Mouse (Mus musculus) liver, embryonic 13.5 days (tissue): ENCODE data around the gene Dnajc27. TPM values are rescaled to one million over a fixed set of nuclear protein-coding genes. Genes with fewer than 3 reads are reported as not detected.

Source experiments
- ATAC-seq: fragments of 200-750 bp; cut with Nextera tagmentation; 2 replicates; pipeline ENCODE4 v1.8.0; 2017; ENCODE audit warnings: low read depth, mild to moderate bottlenecking, moderate number of reproducible peaks, moderate library complexity
- DNase-seq: peaks from one replicate; pipeline ENCODE4 v3.0.0; 2022
- H3K27ac ChIP-seq: fragments of 300-500 bp; sonication (generic); 2 replicates; pipeline ENCODE4 v1.5.1; 2015; ENCODE audit warnings: moderate library complexity, mild to moderate bottlenecking, inconsistent platforms
- H3K27me3 ChIP-seq: fragments of 300-500 bp; sonication (generic); 2 replicates; pipeline ENCODE4 v1.6.1; 2015; ENCODE audit warnings: mild to moderate bottlenecking, inconsistent platforms
- H3K36me3 ChIP-seq: fragments of 300-500 bp; sonication (generic); 2 replicates; pipeline ENCODE4 v1.6.1; 2015; ENCODE audit warnings: mild to moderate bottlenecking, inconsistent platforms
- H3K4me1 ChIP-seq: fragments of 300-500 bp; sonication (generic); replicated peaks from 2 replicates; pipeline ENCODE4 v1.6.1; 2015; ENCODE audit warnings: inconsistent platforms
- H3K4me2 ChIP-seq: fragments of 300-500 bp; sonication (generic); 2 replicates; pipeline ENCODE4 v1.6.1; 2015; ENCODE audit warnings: inconsistent platforms, mild to moderate bottlenecking, moderate library complexity
- H3K4me3 ChIP-seq: fragments of 300-500 bp; sonication (generic); replicated peaks from 2 replicates; pipeline ENCODE4 v1.5.1; 2015; ENCODE audit warnings: mild to moderate bottlenecking, inconsistent platforms
- H3K9ac ChIP-seq: fragments of 300-500 bp; sonication (generic); 2 replicates; pipeline ENCODE4 v1.6.1; 2015; ENCODE audit warnings: mild to moderate bottlenecking, inconsistent platforms
- H3K9me3 ChIP-seq: fragments of 300-500 bp; sonication (generic); replicated peaks from 2 replicates; pipeline ENCODE4 v1.6.1; 2016; ENCODE audit warnings: inconsistent platforms
- WGBS: fragments of 180-500 bp; shearing (Covaris S2); methylation state at CpG from one replicate; pipeline ENCODE4 v1.1.7; 2015; ENCODE audit not compliant: insufficient replicate concordance; 5-methylcytosine and 5-hydroxymethylcytosine counted together
- polyA plus RNA-seq: library from polyadenylated mRNA; unstranded; fragments of >200 nt; fragmentation: Nextera tagmentation; extraction: Ambion mirVana; gene quantifications from 2 replicates; pipeline ENCODE4 v1.2.1, GENCODE M21; 2015

Dnajc27 gene
- 2.0 and 2.5 TPM in 2 replicates for polyA plus RNA-seq

- H3K4me1 ChIP-seq, result peaks cover 20% of the 10 kb centered on the region
- H3K9me3 ChIP-seq, result no peaks in the 10 kb centered on the region
- ATAC-seq (peak; percentile 94), DNase-seq (peak; percentile 89)
- 6% methylated on average over 58 of the region's 59 CpGs for WGBS
- H3K27me3 ChIP-seq, result no peaks in the 10 kb centered on the region
- peak within 1 kb of the TSS; percentile 76 for H3K9ac ChIP-seq
- peak within 1 kb of the TSS; percentile 82 for H3K4me2 ChIP-seq
- H3K27ac ChIP-seq, result peak within 1 kb of the TSS; percentile 90
- peak within 1 kb of the TSS; percentile 67 for H3K4me3 ChIP-seq
- H3K36me3 ChIP-seq, result peaks cover 17% of the 10 kb centered on the region; the same call in 1 of the 2 replicates
Measured at GRCm38 (mm10) chr12:4082132-4083001, at the start of gene Dnajc27. Gene Dnajc27, plus strand, starts transcription at chr12:4082583.

GRCm38 (mm10) chr12:4036157-4036556 is 46.2 kb upstream of the Dnajc27 start:
- Histone ChIP-seq H3K9ac (no peak overlapping the region), H3K27me3 (peaks cover 69% of the 10 kb centered on the region), H3K4me3 (no peak overlapping the region), H3K27ac (no peak overlapping the region), H3K9me3 (no peaks in the 10 kb centered on the region), H3K4me2 (no peak overlapping the region), H3K36me3 (no peaks in the 10 kb centered on the region), H3K4me1 (peaks cover 12% of the 10 kb centered on the region)
- DNase-seq, result no peak
- no peak for ATAC-seq
- 51% methylated on average over 5 of the region's 5 CpGs for whole genome bisulfite sequencing

GRCm38 (mm10) chr12:4037511-4037910 is 44.9 kb upstream of the Dnajc27 start:
- Histone ChIP-seq H3K27ac (no peak overlapping the region), H3K36me3 (no peaks in the 10 kb centered on the region), H3K27me3 (peaks cover 78% of the 10 kb centered on the region), H3K9ac (no peak overlapping the region), H3K9me3 (no peaks in the 10 kb centered on the region), H3K4me2 (no peak overlapping the region), H3K4me1 (peaks cover 12% of the 10 kb centered on the region), H3K4me3 (no peak overlapping the region)
- DNase-seq (no peak), ATAC-seq (no peak)
- WGBS, result 33% methylated on average over 5 of the region's 5 CpGs

GRCm38 (mm10) chr12:4038061-4039041 is 44.0 kb upstream of the Dnajc27 start, which contains the start of gene Efr3b:
Gene Efr3b, minus strand, starts transcription at chr12:4038915.
- peak within 1 kb of the TSS; percentile 51 for H3K9ac ChIP-seq
- H3K27ac ChIP-seq, result no peak within 1 kb of the TSS
- H3K9me3 ChIP-seq, result no peaks in the 10 kb centered on the region
- DNase-seq (peak; percentile 49), ATAC-seq (peak; percentile 86)
- no peaks in the 10 kb centered on the region for H3K36me3 ChIP-seq
- peak within 1 kb of the TSS; percentile 77 for H3K4me2 ChIP-seq
- H3K4me1 ChIP-seq, result peaks cover 12% of the 10 kb centered on the region
- H3K4me3 ChIP-seq, result peak within 1 kb of the TSS; percentile 58
- peaks cover 78% of the 10 kb centered on the region for H3K27me3 ChIP-seq
- 1% methylated on average over 78 of the region's 78 CpGs for WGBS

- Histone ChIP-seq H3K4me2 (peak overlapping the region; percentile 77), H3K9me3 (no peaks in the 10 kb centered on the region), H3K27ac (no peak overlapping the region), H3K4me1 (peaks cover 12% of the 10 kb centered on the region), H3K27me3 (peaks cover 78% of the 10 kb centered on the region), H3K36me3 (no peaks in the 10 kb centered on the region), H3K4me3 (peak overlapping the region; percentile 58), H3K9ac (no peak overlapping the region)
- DNase-seq (no peak), ATAC-seq (no peak)
- WGBS, result 4% methylated on average over 13 of the region's 13 CpGs
Measured at GRCm38 (mm10) chr12:4039046-4039445, 43.3 kb upstream of the Dnajc27 start.

- Histone ChIP-seq H3K9ac (no peak overlapping the region), H3K4me3 (no peak overlapping the region), H3K9me3 (no peaks in the 10 kb centered on the region), H3K27me3 (peaks cover 46% of the 10 kb centered on the region), H3K4me1 (peaks cover 12% of the 10 kb centered on the region), H3K36me3 (no peaks in the 10 kb centered on the region), H3K27ac (no peak overlapping the region), H3K4me2 (no peak overlapping the region)
- no peak for DNase-seq
- no peak for ATAC-seq
- 54% methylated on average over 5 of the region's 5 CpGs for WGBS
Measured at GRCm38 (mm10) chr12:4042411-4042810, 40.0 kb upstream of the Dnajc27 start.

GRCm38 (mm10) chr12:4045992-4046391 is 36.4 kb upstream of the Dnajc27 start:
- Histone ChIP-seq H3K9ac (no peak overlapping the region), H3K36me3 (no peaks in the 10 kb centered on the region), H3K27me3 (peaks cover 10% of the 10 kb centered on the region), H3K4me3 (no peak overlapping the region), H3K27ac (no peak overlapping the region), H3K4me1 (no peaks in the 10 kb centered on the region), H3K9me3 (no peaks in the 10 kb centered on the region), H3K4me2 (no peak overlapping the region)
- 13% methylated on average over 1 of the region's 1 CpGs for WGBS
- DNase-seq (no peak), ATAC-seq (no peak)

GRCm38 (mm10) chr12:4048031-4048430 is 34.4 kb upstream of the Dnajc27 start:
- DNase-seq, result no peak
- Histone ChIP-seq H3K9me3 (no peaks in the 10 kb centered on the region), H3K27me3 (no peaks in the 10 kb centered on the region), H3K4me3 (no peak overlapping the region), H3K4me2 (no peak overlapping the region), H3K4me1 (no peaks in the 10 kb centered on the region), H3K36me3 (no peaks in the 10 kb centered on the region), H3K9ac (no peak overlapping the region), H3K27ac (no peak overlapping the region)
- WGBS, result 38% methylated on average over 6 of the region's 6 CpGs
- no peak for ATAC-seq

- no peaks in the 10 kb centered on the region for H3K9me3 ChIP-seq
- no peaks in the 10 kb centered on the region for H3K36me3 ChIP-seq
- H3K27ac ChIP-seq, result no peak overlapping the region
- H3K4me1 ChIP-seq, result no peaks in the 10 kb centered on the region
- H3K4me2 ChIP-seq, result no peak overlapping the region
- no peak overlapping the region for H3K4me3 ChIP-seq
- no peak for ATAC-seq
- DNase-seq, result no peak
- no peak overlapping the region for H3K9ac ChIP-seq
- 49% methylated on average over 9 of the region's 9 CpGs for WGBS
- H3K27me3 ChIP-seq, result peaks cover 7% of the 10 kb centered on the region; the same call in 1 of the 2 replicates
Measured at GRCm38 (mm10) chr12:4050861-4051425, 31.4 kb upstream of the Dnajc27 start.

GRCm38 (mm10) chr12:4053643-4054042 is 28.7 kb upstream of the Dnajc27 start:
- 27% methylated on average over 3 of the region's 3 CpGs for WGBS
- Histone ChIP-seq H3K4me3 (no peak overlapping the region), H3K9me3 (no peaks in the 10 kb centered on the region), H3K36me3 (no peaks in the 10 kb centered on the region), H3K27ac (no peak overlapping the region), H3K27me3 (peaks cover 7% of the 10 kb centered on the region; the same call in 1 of the 2 replicates), H3K4me1 (no peaks in the 10 kb centered on the region), H3K9ac (no peak overlapping the region), H3K4me2 (no peak overlapping the region)
- no peak for ATAC-seq
- no peak for DNase-seq

- DNase-seq (no peak), ATAC-seq (no peak)
- no peak overlapping the region for H3K27ac ChIP-seq
- peaks cover 7% of the 10 kb centered on the region; the same call in 1 of the 2 replicates for H3K27me3 ChIP-seq
- H3K9me3 ChIP-seq, result no peaks in the 10 kb centered on the region
- H3K36me3 ChIP-seq, result no peaks in the 10 kb centered on the region
- H3K4me2 ChIP-seq, result no peak overlapping the region
- no peak overlapping the region for H3K9ac ChIP-seq
- whole genome bisulfite sequencing, result 28% methylated on average over 4 of the region's 4 CpGs
- H3K4me1 ChIP-seq, result no peaks in the 10 kb centered on the region
- H3K4me3 ChIP-seq, result no peak overlapping the region
Measured at GRCm38 (mm10) chr12:4054845-4055244, 27.5 kb upstream of the Dnajc27 start.
